Mouse (Mus musculus) MEL (cell line): ENCODE data around the gene Zbtb7b. TPM values are rescaled to one million over a fixed set of nuclear protein-coding genes. Genes with fewer than 3 reads are reported as not detected.

Source experiments
- DNase-seq: peaks from one replicate; pipeline ENCODE4 v3.0.0; 2011; ENCODE audit warnings: low read depth, low spot score
- H3K27ac ChIP-seq: 2 replicates; pipeline ENCODE4 v1.5.1; 2012; ENCODE audit warnings: low read depth, mild to moderate bottlenecking, control low read depth, low read length, moderate library complexity; ENCODE audit not compliant: control insufficient read depth
- H3K27me3 ChIP-seq, 2 experiments: fragments of 150-350 bp in 1 of 2; sonication (generic) in 1 of 2; 2 replicates each; pipeline ENCODE4 v1.6.1; 2012; ENCODE audit warnings: low read length in 2 of 2, mild to moderate bottlenecking in 2 of 2, improper control_type of control experiment in 1 of 2, moderate library complexity in 1 of 2; ENCODE audit not compliant: insufficient read depth in 2 of 2, control insufficient read depth in 1 of 2
- H3K36me3 ChIP-seq, 2 experiments: 2 replicates each; pipeline ENCODE4 v1.6.1; 2012 to 2014; ENCODE audit warnings: low read length in 2 of 2, improper control_type of control experiment in 1 of 2, inconsistent platforms in 1 of 2, mild to moderate bottlenecking in 1 of 2; ENCODE audit not compliant: insufficient read depth in 2 of 2, control insufficient read depth in 1 of 2
- H3K4me1 ChIP-seq, 2 experiments: fragments of 150-350 bp in 1 of 2; sonication (generic) in 1 of 2; 2 replicates each; pipeline ENCODE4 v1.6.1; 2012; ENCODE audit warnings: low read length in 2 of 2, improper control_type of control experiment in 1 of 2, mild to moderate bottlenecking in 1 of 2; ENCODE audit not compliant: insufficient read depth in 2 of 2, control insufficient read depth in 1 of 2
- H3K4me3 ChIP-seq, 2 experiments: fragments of 150-350 bp in 1 of 2; sonication (generic) in 1 of 2; 2 replicates each; pipeline ENCODE4 v1.5.1; 2012; ENCODE audit warnings: low read depth in 2 of 2, low read length in 2 of 2, mild to moderate bottlenecking in 2 of 2, moderate library complexity in 2 of 2, control low read depth in 1 of 2, improper control_type of control experiment in 1 of 2; ENCODE audit not compliant: control insufficient read depth in 1 of 2, insufficient read depth in 1 of 2
- H3K79me2 ChIP-seq: 2 replicates; pipeline ENCODE4 v1.6.1; 2012; ENCODE audit warnings: mild to moderate bottlenecking, low read length, moderate library complexity; ENCODE audit not compliant: control insufficient read depth, poor library complexity, insufficient read depth
- H3K9ac ChIP-seq: 2 replicates; pipeline ENCODE4 v1.6.1; 2012; ENCODE audit warnings: low read depth, mild to moderate bottlenecking, control low read depth, low read length, moderate library complexity; ENCODE audit not compliant: control insufficient read depth, poor library complexity, severe bottlenecking
- H3K9me3 ChIP-seq: fragments of 150-350 bp; sonication (generic); replicated peaks from 2 replicates; pipeline ENCODE4 v1.6.1; 2012; ENCODE audit warnings: mild to moderate bottlenecking, low read length, improper control_type of control experiment, moderate library complexity; ENCODE audit not compliant: insufficient read depth
- CHD1 ChIP-seq: IDR thresholded peaks from 2 replicates; pipeline ENCODE4 v1.6.1; 2012; ENCODE audit warnings: low read depth, mild to moderate bottlenecking, inconsistent platforms, low read length, improper control_type of control experiment
- CHD2 ChIP-seq: IDR thresholded peaks from 2 replicates; pipeline ENCODE4 v1.6.1; 2011; ENCODE audit warnings: low read length, improper control_type of control experiment
- CTCF ChIP-seq, 3 experiments: IDR thresholded peaks in 2 of 3; conservative IDR thresholded peaks in 1 of 3; 2 replicates each; pipeline ENCODE4 v1.5.1; 2011 to 2012; ENCODE audit warnings: low read length in 3 of 3, low read depth in 2 of 3, mild to moderate bottlenecking in 2 of 3, improper control_type of control experiment in 1 of 3, inconsistent platforms in 1 of 3, mixed read lengths in 1 of 3, moderate library complexity in 1 of 3; ENCODE audit not compliant: control insufficient read depth in 1 of 3, insufficient read depth in 1 of 3, poor library complexity in 1 of 3, severe bottlenecking in 1 of 3
- E2F4 ChIP-seq: IDR thresholded peaks from 2 replicates; pipeline ENCODE4 v1.6.1; 2011; ENCODE audit warnings: low read depth, low read length, improper control_type of control experiment, borderline replicate concordance
- EP300 ChIP-seq, 2 experiments: IDR thresholded peaks; 2 replicates each; pipeline ENCODE4 v1.6.1; 2011; ENCODE audit warnings: improper control_type of control experiment in 2 of 2, low read length in 2 of 2, low read depth in 1 of 2, mild to moderate bottlenecking in 1 of 2
- GABPA ChIP-seq: IDR thresholded peaks from 2 replicates; pipeline ENCODE4 v1.6.1; 2012; ENCODE audit warnings: low read depth, mild to moderate bottlenecking, inconsistent platforms, low read length, improper control_type of control experiment, moderate library complexity
- GATA1 ChIP-seq: IDR thresholded peaks from 2 replicates; pipeline ENCODE4 v1.6.1; 2011; ENCODE audit warnings: low read depth, low read length, improper control_type of control experiment
- HCFC1 ChIP-seq: IDR thresholded peaks from 2 replicates; pipeline ENCODE4 v1.6.1; 2012; ENCODE audit warnings: low read depth, mild to moderate bottlenecking, inconsistent platforms, low read length, improper control_type of control experiment, moderate library complexity
- JUND ChIP-seq: IDR thresholded peaks from 2 replicates; pipeline ENCODE4 v1.6.1; 2011; ENCODE audit warnings: low read depth, mild to moderate bottlenecking, improper control_type of control experiment, low read length
- MAFK ChIP-seq: IDR thresholded peaks from 2 replicates; pipeline ENCODE4 v1.6.1; 2011; ENCODE audit warnings: low read depth, mild to moderate bottlenecking, low read length, improper control_type of control experiment, borderline replicate concordance
- MAX ChIP-seq: IDR thresholded peaks from 2 replicates; pipeline ENCODE4 v1.6.1; 2011; ENCODE audit warnings: low read length, improper control_type of control experiment
- MAZ ChIP-seq: IDR thresholded peaks from 2 replicates; pipeline ENCODE4 v1.6.1; 2012; ENCODE audit warnings: low read depth, mild to moderate bottlenecking, inconsistent platforms, low read length, improper control_type of control experiment
- MEF2A ChIP-seq: IDR thresholded peaks from 2 replicates; pipeline ENCODE4 v1.6.1; 2014; ENCODE audit warnings: low read depth, mild to moderate bottlenecking, inconsistent platforms, low read length, improper control_type of control experiment; ENCODE audit not compliant: poor library complexity, insufficient replicate concordance, severe bottlenecking; ENCODE audit errors: extremely low read depth
- MXI1 ChIP-seq: IDR thresholded peaks from 2 replicates; pipeline ENCODE4 v1.6.1; 2011; ENCODE audit warnings: mild to moderate bottlenecking, low read depth, low read length, improper control_type of control experiment
- NELFE ChIP-seq: IDR thresholded peaks from 2 replicates; pipeline ENCODE4 v1.6.1; 2011; ENCODE audit warnings: low read depth, low read length, improper control_type of control experiment
- POLR2AphosphoS2 ChIP-seq: IDR thresholded peaks from 2 replicates; pipeline ENCODE4 v1.6.1; 2011; ENCODE audit warnings: low read length, improper control_type of control experiment
- RAD21 ChIP-seq: IDR thresholded peaks from 2 replicates; pipeline ENCODE4 v1.6.1; 2011; ENCODE audit warnings: mild to moderate bottlenecking, low read depth, low read length, improper control_type of control experiment
- RCOR1 ChIP-seq: IDR thresholded peaks from 2 replicates; pipeline ENCODE4 v1.6.1; 2012; ENCODE audit warnings: low read depth, mild to moderate bottlenecking, inconsistent platforms, low read length, improper control_type of control experiment
- SIN3A ChIP-seq: IDR thresholded peaks from 2 replicates; pipeline ENCODE4 v1.6.1; 2012; ENCODE audit warnings: low read length, improper control_type of control experiment, inconsistent platforms
- TCF12 ChIP-seq: IDR thresholded peaks from 2 replicates; pipeline ENCODE4 v1.6.1; 2014; ENCODE audit warnings: low read depth, mild to moderate bottlenecking, inconsistent platforms, low read length, improper control_type of control experiment, moderate library complexity
- UBTF ChIP-seq: IDR thresholded peaks from 2 replicates; pipeline ENCODE4 v1.6.1; 2012; ENCODE audit warnings: low read depth, mild to moderate bottlenecking, inconsistent platforms, low read length, improper control_type of control experiment, moderate library complexity, borderline replicate concordance; ENCODE audit not compliant: insufficient read depth
- USF2 ChIP-seq, 2 experiments: IDR thresholded peaks; 2 replicates each; pipeline ENCODE4 v1.6.1; 2011 to 2012; ENCODE audit warnings: improper control_type of control experiment in 2 of 2, low read length in 2 of 2, borderline replicate concordance in 1 of 2, inconsistent platforms in 1 of 2, low read depth in 1 of 2, mild to moderate bottlenecking in 1 of 2; ENCODE audit not compliant: insufficient read depth in 1 of 2
- ZC3H11A ChIP-seq: IDR thresholded peaks from 2 replicates; pipeline ENCODE4 v1.6.1; 2012; ENCODE audit warnings: low read depth, mild to moderate bottlenecking, inconsistent platforms, low read length, improper control_type of control experiment
- polyA plus RNA-seq, 2 experiments: library from polyadenylated mRNA; stranded (reverse) in 1 of 2; unstranded in 1 of 2; fragments of >175 nt in 1 of 2; fragments of >200 nt in 1 of 2; gene quantifications; 2 replicates each; pipeline versions ENCODE4 v1.2.1 to v1.2.4; 2012; ENCODE audit warnings: low replicate concordance in 2 of 2, low read depth in 1 of 2; ENCODE audit not compliant: insufficient read length in 2 of 2, insufficient read depth in 1 of 2, missing spikeins in 1 of 2
- total RNA-seq: library from RNA; depleted of rRNA; stranded (reverse); fragments of 300-350 nt; gene quantifications from 2 replicates; pipeline ENCODE4 v1.2.3, GENCODE M21; 2012

Zbtb7b gene
- total and polyA plus RNA-seq, 3 experiments = 8.5 to 20.1 TPM; not detected in 1

GRCm38 (mm10) chr3:89401329-89401728, 6.8 kb upstream of the Zbtb7b start:
- no peak for DNase-seq
- Histone ChIP-seq H3K27me3 (no peaks in the 10 kb centered on the region), H3K9me3 (no peaks in the 10 kb centered on the region), H3K27ac (no peak overlapping the region), H3K4me1 (peaks cover 3 to 6% of the 10 kb centered on the region in 2 experiments; a peak in 2 of 4 replicates), H3K4me3 (no peak overlapping the region), H3K36me3 (peaks cover 4 to 13% of the 10 kb centered on the region in 2 experiments), H3K9ac (no peak overlapping the region), H3K79me2 (no peaks in the 10 kb centered on the region)
- TF ChIP-seq POLR2AphosphoS2 (no peak), MEF2A (no peak)

GRCm38 (mm10) chr3:89396654-89397005, 2.1 kb upstream of the Zbtb7b start:
- Histone ChIP-seq H3K27ac (peak overlapping the region; percentile 11; the same call in 1 of the 2 replicates), H3K4me1 (peaks cover 3 to 9% of the 10 kb centered on the region in 2 experiments; a peak in 2 of 4 replicates), H3K4me3 (peak overlapping the region; percentile 64 to 78), H3K36me3 (peaks cover 2 to 4% of the 10 kb centered on the region in 2 experiments; a peak in 3 of 4 replicates), H3K9me3 (no peaks in the 10 kb centered on the region), H3K79me2 (peaks cover 12% of the 10 kb centered on the region), H3K27me3 (no peaks in the 10 kb centered on the region), H3K9ac (peak overlapping the region; percentile 73)
- no peak for DNase-seq
- TF ChIP-seq TCF12 (no peak), EP300 (IDR thresholded peaks at IDR 0.05; ENCODE audit: low read depth in 1 of 2, low read length in 2 of 2) (no peak), GATA1 (0 out of 2 replicates have a peak, but pooled peaks have one; percentile 24), USF2 (IDR thresholded peaks at IDR 0.05; ENCODE audit: borderline replicate concordance in 1 of 2, insufficient read depth in 1 of 2, low read depth in 1 of 2, low read length in 2 of 2) (no peak), RCOR1 (0 out of 2 replicates have a peak, but pooled peaks have one; percentile 39), JUND (no peak), MAX (no peak), CHD1 (no peak), E2F4 (no peak)

GRCm38 (mm10) chr3:89395806-89396653, 1.5 kb upstream of the Zbtb7b start:
- Histone ChIP-seq H3K27ac (peak overlapping the region; percentile 75), H3K9ac (peak overlapping the region; percentile 73), H3K79me2 (peaks cover 16% of the 10 kb centered on the region), H3K9me3 (no peaks in the 10 kb centered on the region), H3K4me3 (peak overlapping the region; percentile 75 to 78), H3K27me3 (no peaks in the 10 kb centered on the region), H3K36me3 (peaks cover 2 to 6% of the 10 kb centered on the region in 2 experiments; a peak in 3 of 4 replicates), H3K4me1 (peaks cover 7 to 13% of the 10 kb centered on the region in 2 experiments)
- peak; percentile 91 for DNase-seq
- TF ChIP-seq NELFE = peak; percentile 58
- TF ChIP-seq GABPA = no peak
- 0 out of 2 replicates have a peak, but pooled peaks have one; percentile 41 for TF ChIP-seq GATA1
- TF ChIP-seq HCFC1 = peak; percentile 64
- TF ChIP-seq MAZ = peak; percentile 56
- TF ChIP-seq ZC3H11A = no peak
- peak; percentile 47 for TF ChIP-seq RAD21
- no peak for TF ChIP-seq UBTF
- TF ChIP-seq SIN3A = peak; percentile 37
- TF ChIP-seq USF2 (IDR thresholded peaks at IDR 0.05; ENCODE audit: borderline replicate concordance in 1 of 2, insufficient read depth in 1 of 2, low read depth in 1 of 2, low read length in 2 of 2) = no peak
- no peak for TF ChIP-seq CHD1
- TF ChIP-seq MXI1 = peak; percentile 5; the same call in 1 of the 2 replicates
- no peak for TF ChIP-seq CHD2
- TF ChIP-seq MAFK = 0 out of 2 replicates have a peak, but pooled peaks have one; percentile 45
- no peak for TF ChIP-seq E2F4
- TF ChIP-seq CTCF (IDR thresholded peaks at IDR 0.05 in 2 of 3, conservative IDR thresholded peaks at IDR 0.05 in 1 of 3; ENCODE audit: control insufficient read depth in 1 of 3, insufficient read depth in 1 of 3, low read depth in 2 of 3, low read length in 3 of 3, poor library complexity in 1 of 3, severe bottlenecking in 1 of 3) = peak; percentile 91 to 97 (median 96)
- TF ChIP-seq TCF12 = peak; percentile 17; the same call in 1 of the 2 replicates
